Mouse (Mus musculus) brain, embryonic 14.5 days (tissue): ENCODE measurements around the gene Disp1.

Source experiments
- CTCF ChIP-seq: fragments of 200-500 bp; IDR thresholded peaks from 2 replicates; pipeline ENCODE4 v1.5.1; 2012; ENCODE audit warnings: inconsistent platforms, mild to moderate bottlenecking, moderate library complexity, borderline replicate concordance; ENCODE audit not compliant: insufficient read depth, insufficient read length; ENCODE audit errors: extremely low read depth
- POLR2A ChIP-seq: fragments of 200-500 bp; IDR thresholded peaks from 2 replicates; pipeline ENCODE4 v1.6.1; 2012; ENCODE audit warnings: mild to moderate bottlenecking, inconsistent platforms, borderline replicate concordance; ENCODE audit not compliant: poor library complexity, insufficient read depth, insufficient read length, severe bottlenecking; ENCODE audit errors: extremely low read depth

GRCm38 (mm10) chr1:183092296-183092695 is 129.0 kb downstream of the Disp1 start:
- TF ChIP-seq CTCF (no peak), POLR2A (no peak)
